Mouse (Mus musculus): ENCODE measurements around the gene Slc25a16.

GRCm38 (mm10) chr10:62944975-62945580, 24.6 kb downstream of the Slc25a16 start:
- TF ChIP-seq CTCF (IDR thresholded peaks at IDR 0.05; ENCODE audit: extremely low read depth, insufficient read depth, insufficient read length, insufficient replicate concordance): no peak
- TF ChIP-seq POLR2A (IDR thresholded peaks at IDR 0.05; ENCODE audit: low read depth, low read length): no peak
